Mouse (Mus musculus) CH12.LX (cell line): ENCODE measurements around the gene Hck. TPM values are rescaled to one million over a fixed set of nuclear protein-coding genes. Genes with fewer than 3 reads are reported as not detected.
A peak's percentile ranks its signal among the peaks of the same experiment; 100 is the strongest.

ENCODE experiments used
- DNase-seq: peaks from one replicate; pipeline ENCODE4 v3.0.0-alpha.2; 2013; ENCODE audit errors: extremely low read depth
- H3K27ac ChIP-seq: 2 replicates; pipeline ENCODE4 v1.5.1; 2012; ENCODE audit warnings: low read depth, mild to moderate bottlenecking, control low read depth, moderate library complexity; ENCODE audit not compliant: insufficient read depth
- H3K27me3 ChIP-seq: replicated peaks from 2 replicates; pipeline ENCODE3; 2012; ENCODE audit warnings: inconsistent platforms
- H3K36me3 ChIP-seq, 2 experiments: replicated peaks in 1 of 2; 2 replicates each; pipeline versions ENCODE3 to v1.6.1; 2012; ENCODE audit warnings: inconsistent platforms in 1 of 2, low read length in 1 of 2, mild to moderate bottlenecking in 1 of 2, mixed read lengths in 1 of 2, moderate library complexity in 1 of 2; ENCODE audit not compliant: control insufficient read depth in 1 of 2, insufficient read depth in 1 of 2
- H3K4me1 ChIP-seq, 2 experiments: 2 replicates each; pipeline ENCODE4 v1.6.1; 2012; ENCODE audit warnings: inconsistent platforms in 1 of 2, moderate library complexity in 1 of 2; ENCODE audit not compliant: insufficient read depth in 2 of 2, control insufficient read depth in 1 of 2
- H3K4me2 ChIP-seq: 2 replicates; pipeline ENCODE4 v1.6.1; 2012; ENCODE audit warnings: low read depth, mild to moderate bottlenecking, control low read depth; ENCODE audit not compliant: poor library complexity, insufficient read depth, severe bottlenecking
- H3K4me3 ChIP-seq, 3 experiments: fragments of 150-350 bp in 1 of 3; sonication (generic) in 1 of 3; replicated peaks in 1 of 3; 2 replicates each; pipeline versions ENCODE3 to v1.5.1; 2011 to 2012; ENCODE audit warnings: low read depth in 2 of 3, low read length in 2 of 3, mild to moderate bottlenecking in 2 of 3, moderate library complexity in 2 of 3, control low read depth in 1 of 3, improper control_type of control experiment in 1 of 3, inconsistent platforms in 1 of 3, mixed read lengths in 1 of 3; ENCODE audit not compliant: poor library complexity in 1 of 3
- H3K79me2 ChIP-seq: replicated peaks from 2 replicates; pipeline ENCODE4 v1.6.1; 2012; ENCODE audit warnings: mild to moderate bottlenecking, moderate library complexity; ENCODE audit not compliant: control insufficient read depth, poor library complexity, insufficient read depth, severe bottlenecking; ENCODE audit errors: extremely low read depth
- H3K9ac ChIP-seq: 2 replicates; pipeline ENCODE4 v1.6.1; 2012; ENCODE audit warnings: low read depth, mild to moderate bottlenecking, control low read depth, moderate library complexity; ENCODE audit not compliant: insufficient read depth
- H3K9me3 ChIP-seq: replicated peaks from 2 replicates; pipeline ENCODE3; 2012; ENCODE audit warnings: low read length, inconsistent platforms, mixed read lengths
- CHD1 ChIP-seq: IDR thresholded peaks from 2 replicates; pipeline ENCODE4 v1.6.1; 2012; ENCODE audit warnings: low read depth, low read length, improper control_type of control experiment, inconsistent platforms
- CHD2 ChIP-seq: IDR thresholded peaks from 2 replicates; pipeline ENCODE4 v1.6.1; 2011; ENCODE audit warnings: low read length, improper control_type of control experiment
- E2F4 ChIP-seq: IDR thresholded peaks from 2 replicates; pipeline ENCODE4 v1.6.1; 2011; ENCODE audit warnings: low read depth, low read length, improper control_type of control experiment; ENCODE audit not compliant: insufficient replicate concordance
- ETS1 ChIP-seq: conservative IDR thresholded peaks from 2 replicates; pipeline ENCODE4 v1.6.1; 2012; ENCODE audit warnings: low read depth, mild to moderate bottlenecking, inconsistent platforms, low read length, improper control_type of control experiment, moderate library complexity
- HCFC1 ChIP-seq: IDR thresholded peaks from 2 replicates; pipeline ENCODE4 v1.6.1; 2012; ENCODE audit warnings: low read depth, mild to moderate bottlenecking, inconsistent platforms, low read length, improper control_type of control experiment
- JUND ChIP-seq: conservative IDR thresholded peaks from 2 replicates; pipeline ENCODE4 v1.6.1; 2011; ENCODE audit warnings: low read depth, low read length, improper control_type of control experiment
- KAT2A ChIP-seq: IDR thresholded peaks from 2 replicates; pipeline ENCODE4 v1.6.1; 2012; ENCODE audit warnings: low read length, improper control_type of control experiment, inconsistent platforms; ENCODE audit not compliant: insufficient replicate concordance
- MAFK ChIP-seq: IDR thresholded peaks from 2 replicates; pipeline ENCODE4 v1.6.1; 2011; ENCODE audit warnings: low read length, improper control_type of control experiment; ENCODE audit not compliant: insufficient replicate concordance
- MAX ChIP-seq: IDR thresholded peaks from 2 replicates; pipeline ENCODE4 v1.6.1; 2011; ENCODE audit warnings: low read length, improper control_type of control experiment
- MAZ ChIP-seq: IDR thresholded peaks from 2 replicates; pipeline ENCODE4 v1.6.1; 2012; ENCODE audit warnings: low read depth, mild to moderate bottlenecking, inconsistent platforms, low read length, improper control_type of control experiment, moderate library complexity
- POLR2AphosphoS2 ChIP-seq: IDR thresholded peaks from 2 replicates; pipeline ENCODE4 v1.6.1; 2011; ENCODE audit warnings: low read depth, low read length, improper control_type of control experiment
- RCOR1 ChIP-seq: conservative IDR thresholded peaks from 2 replicates; pipeline ENCODE4 v1.6.1; 2012; ENCODE audit warnings: low read depth, mild to moderate bottlenecking, inconsistent platforms, low read length, improper control_type of control experiment
- USF1 ChIP-seq: IDR thresholded peaks from 2 replicates; pipeline ENCODE4 v1.6.1; 2014; ENCODE audit warnings: low read depth, mild to moderate bottlenecking, inconsistent platforms, low read length, improper control_type of control experiment
- USF2 ChIP-seq: conservative IDR thresholded peaks from 2 replicates; pipeline ENCODE4 v1.6.1; 2011; ENCODE audit warnings: low read depth, low read length, improper control_type of control experiment
- ZNF384 ChIP-seq: IDR thresholded peaks from 2 replicates; pipeline ENCODE4 v1.6.1; 2012; ENCODE audit warnings: low read depth, low read length, improper control_type of control experiment, inconsistent platforms
- dilution Hi-C: fragments of 300-500 bp; cut with MboI; formaldehyde crosslinking; loops from 2 replicates; pipeline ENCODE4 v1.14.3; 2020; ENCODE audit warnings: low sequenced_read_pairs; ENCODE audit not compliant: extremely low pct_unique_long_range_greater_than_20kb, extremely low pct_ligation_motif_present
- in situ Hi-C: fragments of 300-500 bp; cut with MboI; formaldehyde crosslinking; loops from 3 replicates; pipeline ENCODE4 v1.14.3; 2019; ENCODE audit warnings: low sequenced_read_pairs, low pct_ligation_motif_present, low pct_unique_long_range_greater_than_20kb, mixed read lengths
- polyA plus RNA-seq: library from polyadenylated mRNA; unstranded; fragments of >175 nt; gene quantifications from 2 replicates; pipeline ENCODE4 v1.2.1, GENCODE M21; 2012; ENCODE audit warnings: low read depth; ENCODE audit not compliant: insufficient read length
- total RNA-seq, 2 experiments: library from RNA; depleted of rRNA; stranded (reverse); fragments of 300-350 nt in 1 of 2; fragments of >200 nt in 1 of 2; gene quantifications; 2 replicates each; pipeline ENCODE4 v1.2.3; 2012 to 2014

The Hck gene
- total and polyA plus RNA-seq, 3 experiments = 0.08 to 0.68 (median 0.63) TPM

- TF ChIP-seq MAZ (0 out of 2 replicates have a peak, but pooled peaks have one; percentile 34), E2F4 (no peak), USF1 (no peak)
Measured at GRCm38 (mm10) chr2:153084261-153084976, 23.8 kb upstream of the Hck start (continued).

GRCm38 (mm10) chr2:153085556-153085955, 22.7 kb upstream of the Hck start:
- Histone ChIP-seq H3K9ac (no peak overlapping the region), H3K4me2 (no peak overlapping the region), H3K79me2 (no peaks in the 10 kb centered on the region), H3K4me3 (no peak overlapping the region), H3K27me3 (peaks cover 41% of the 10 kb centered on the region), H3K4me1 (peaks cover 10 to 33% of the 10 kb centered on the region in 2 experiments), H3K27ac (no peak overlapping the region), H3K9me3 (peaks cover 12% of the 10 kb centered on the region), H3K36me3 (no peaks in the 10 kb centered on the region)
- dilution Hi-C loops = no loop called here
- in situ Hi-C loops = loop anchor here (10.0 kb wide), 1 partner anchor 59 kb away; no protein-coding TSS in a partner anchor
- no peak for TF ChIP-seq RCOR1
- TF ChIP-seq KAT2A = no peak
- TF ChIP-seq POLR2AphosphoS2 = no peak
- TF ChIP-seq MAFK = no peak
- no peak for TF ChIP-seq ZNF384
- TF ChIP-seq MAX = no peak
- TF ChIP-seq USF1 = no peak
- TF ChIP-seq ETS1 = no peak
- no peak for TF ChIP-seq CHD2
- TF ChIP-seq USF2 = no peak
- TF ChIP-seq CHD1 = no peak
- no peak for DNase-seq

GRCm38 (mm10) chr2:153086166-153086565, 22.1 kb upstream of the Hck start:
- Histone ChIP-seq H3K4me2 (no peak overlapping the region), H3K4me3 (no peak overlapping the region), H3K36me3 (no peaks in the 10 kb centered on the region), H3K4me1 (peaks cover 14 to 39% of the 10 kb centered on the region in 2 experiments), H3K9ac (no peak overlapping the region), H3K9me3 (peaks cover 18% of the 10 kb centered on the region), H3K79me2 (no peaks in the 10 kb centered on the region), H3K27me3 (peaks cover 36% of the 10 kb centered on the region), H3K27ac (no peak overlapping the region)
- DNase-seq = no peak
- no peak for TF ChIP-seq JUND
- TF ChIP-seq USF1 = no peak
- no peak for TF ChIP-seq ETS1
- TF ChIP-seq HCFC1 = no peak
- TF ChIP-seq MAZ = no peak
- dilution Hi-C loops = no loop called here
- in situ Hi-C loops = loop anchor here (10.0 kb wide), 1 partner anchor 59 kb away; no protein-coding TSS in a partner anchor
